Mouse (Mus musculus): Measurements from ENCODE around the gene Ssmem1.

The Ssmem1 gene

GRCm38 (mm10) chr6:30554621-30555170 is 45.0 kb downstream of the Ssmem1 start:
- no peak for DNase-seq

GRCm38 (mm10) chr6:30556080-30556479 is 46.4 kb downstream of the Ssmem1 start:
- no peak for DNase-seq

GRCm38 (mm10) chr6:30559726-30560125 is 50.1 kb downstream of the Ssmem1 start:
- DNase-seq = no peak

- DNase-seq = no peak
Observed at GRCm38 (mm10) chr6:30562132-30562531, 52.5 kb downstream of the Ssmem1 start.

GRCm38 (mm10) chr6:30563575-30563974 is 53.9 kb downstream of the Ssmem1 start:
- no peak for DNase-seq

GRCm38 (mm10) chr6:30564051-30564450 is 54.4 kb downstream of the Ssmem1 start:
- no peak for DNase-seq

GRCm38 (mm10) chr6:30568069-30568468 is 58.4 kb downstream of the Ssmem1 start, which contains the start of gene Cpa4:
TSS of gene Cpa4 (plus strand) at chr6:30568369.
- DNase-seq = no peak

- DNase-seq = no peak
Observed at GRCm38 (mm10) chr6:30569331-30569730, 59.7 kb downstream of the Ssmem1 start.
